Mouse (Mus musculus) heart, postnatal 14 days (tissue): Measurements from ENCODE around the gene Dnajb8. TPM values are rescaled to one million over a fixed set of nuclear protein-coding genes. Genes with fewer than 3 reads are reported as not detected.
A peak's percentile ranks its signal among the peaks of the same experiment; 100 is the strongest.

Source experiments
- DNase-seq, 2 experiments: peaks; one replicate each; pipeline ENCODE4 v3.0.0; 2021 to 2022
- intact Hi-C: fragments of 180-260 bp; cut with DNase I; formaldehyde crosslinking; loops from one replicate; pipeline ENCODE4 v1.15.1; 2025
- total RNA-seq, 2 experiments: library from RNA; stranded (reverse); gene quantifications; 2 replicates each; pipeline ENCODE4 v1.2.3; 2021

Gene Dnajb8
- total RNA-seq, 2 experiments from 2014 or later: not detected

- DNase-seq: peak; percentile 88 to 90
- intact Hi-C loops: no loop called here
Measured at GRCm38 (mm10) chr6:88198070-88198940, 23.8 kb upstream of the Dnajb8 start.

- intact Hi-C loops: no loop called here
- DNase-seq: peak; percentile 25 to 34
Measured at GRCm38 (mm10) chr6:88199001-88199717, 22.9 kb upstream of the Dnajb8 start.

- DNase-seq: peak in 1 of 2 experiments; percentile 27
- intact Hi-C loops: no loop called here
Measured at GRCm38 (mm10) chr6:88199718-88200692, 22.1 kb upstream of the Dnajb8 start.

GRCm38 (mm10) chr6:88200693-88201609, 21.1 kb upstream of the Dnajb8 start:
- no peak for DNase-seq
- intact Hi-C loops: no loop called here

- intact Hi-C loops: no loop called here
- no peak for DNase-seq
Measured at GRCm38 (mm10) chr6:88201926-88202700, 20.0 kb upstream of the Dnajb8 start.

- intact Hi-C loops: no loop called here
- DNase-seq: peak; percentile 40 to 59
Measured at GRCm38 (mm10) chr6:88202921-88203690, 19.0 kb upstream of the Dnajb8 start.

GRCm38 (mm10) chr6:88203791-88204405, 18.2 kb upstream of the Dnajb8 start:
- DNase-seq: no peak
- intact Hi-C loops: no loop called here

GRCm38 (mm10) chr6:88204531-88205385, 17.3 kb upstream of the Dnajb8 start:
- DNase-seq: peak; percentile 55 to 61
- intact Hi-C loops: no loop called here

GRCm38 (mm10) chr6:88205386-88205700, 16.7 kb upstream of the Dnajb8 start:
- intact Hi-C loops: no loop called here
- DNase-seq: no peak

- DNase-seq: peak in 1 of 2 experiments; percentile 50
- intact Hi-C loops: loop anchor here (2.0 kb wide), 1 partner anchor 33 kb away; no protein-coding TSS in a partner anchor
Measured at GRCm38 (mm10) chr6:88205937-88206336, 16.1 kb upstream of the Dnajb8 start.

- no peak for DNase-seq
- intact Hi-C loops: loop anchor here (2.0 kb wide), 1 partner anchor 32 kb away; no protein-coding TSS in a partner anchor
Measured at GRCm38 (mm10) chr6:88206566-88206965, 15.5 kb upstream of the Dnajb8 start.

- intact Hi-C loops: loop anchor here (2.0 kb wide), 1 partner anchor 31 kb away; no protein-coding TSS in a partner anchor
- no peak for DNase-seq
Measured at GRCm38 (mm10) chr6:88207403-88208033, 14.6 kb upstream of the Dnajb8 start.

- no peak for DNase-seq
- intact Hi-C loops: no loop called here
Measured at GRCm38 (mm10) chr6:88208321-88208720, 13.7 kb upstream of the Dnajb8 start.

GRCm38 (mm10) chr6:88209453-88209852, 12.6 kb upstream of the Dnajb8 start:
- no peak for DNase-seq
- intact Hi-C loops: no loop called here

- intact Hi-C loops: no loop called here
- DNase-seq: no peak
Measured at GRCm38 (mm10) chr6:88210182-88210581, 11.9 kb upstream of the Dnajb8 start.

- intact Hi-C loops: no loop called here
- DNase-seq: no peak
Measured at GRCm38 (mm10) chr6:88215797-88216196, 6.3 kb upstream of the Dnajb8 start.
